Mouse (Mus musculus) liver, postnatal 0 days (tissue): ENCODE measurements around the gene Dnal1. TPM values are rescaled to one million over a fixed set of nuclear protein-coding genes. Genes with fewer than 3 reads are reported as not detected.

Experiments
- ATAC-seq: fragments of 200-750 bp; cut with Nextera tagmentation; 2 replicates; pipeline ENCODE4 v1.8.0; 2017; ENCODE audit warnings: mild to moderate bottlenecking, moderate library complexity
- DNase-seq: peaks from one replicate; pipeline ENCODE4 v3.0.0-alpha.2; 2016
- H3K27ac ChIP-seq: fragments of 300-500 bp; sonication (generic); 2 replicates; pipeline ENCODE4 v1.5.1; 2014; ENCODE audit warnings: antibody characterized with exemption, moderate library complexity, mild to moderate bottlenecking, low read depth
- H3K27me3 ChIP-seq: fragments of 300-500 bp; sonication (generic); 2 replicates; pipeline ENCODE4 v1.6.1; 2014; ENCODE audit warnings: low read length, control low read depth, mixed read lengths; ENCODE audit not compliant: insufficient read depth
- H3K36me3 ChIP-seq: fragments of 300-500 bp; sonication (generic); replicated peaks from 2 replicates; pipeline ENCODE4 v1.6.1; 2014; ENCODE audit warnings: mild to moderate bottlenecking, control low read depth, low read length, moderate library complexity, mixed read lengths; ENCODE audit not compliant: insufficient read depth
- H3K4me1 ChIP-seq: fragments of 300-500 bp; sonication (generic); 2 replicates; pipeline ENCODE4 v1.6.1; 2014; ENCODE audit warnings: antibody characterized with exemption, mild to moderate bottlenecking, control low read depth; ENCODE audit not compliant: insufficient read depth
- H3K4me2 ChIP-seq: fragments of 300-500 bp; sonication (generic); 2 replicates; pipeline ENCODE4 v1.6.1; 2014; ENCODE audit warnings: low read depth, mild to moderate bottlenecking, low read length, moderate library complexity, mixed read lengths
- H3K4me3 ChIP-seq: fragments of 300-500 bp; sonication (generic); 2 replicates; pipeline ENCODE4 v1.5.1; 2014; ENCODE audit warnings: low read depth, low read length
- H3K9ac ChIP-seq: fragments of 300-500 bp; sonication (generic); replicated peaks from 2 replicates; pipeline ENCODE4 v1.6.1; 2014; ENCODE audit warnings: mild to moderate bottlenecking, moderate library complexity
- H3K9me3 ChIP-seq: fragments of 300-500 bp; sonication (generic); 2 replicates; pipeline ENCODE4 v1.6.1; 2016; ENCODE audit warnings: mild to moderate bottlenecking, control low read depth, low read length, mixed read lengths
- CTCF ChIP-seq: sonication (generic); IDR thresholded peaks from 2 replicates; pipeline ENCODE4 v1.5.1; 2016; ENCODE audit warnings: antibody characterized with exemption, low read depth
- EP300 ChIP-seq: IDR thresholded peaks from 2 replicates; pipeline ENCODE4 v1.6.1; 2016; ENCODE audit warnings: antibody characterized with exemption, low read depth, mild to moderate bottlenecking
- WGBS: fragments of 180-500 bp; shearing (Covaris S2); extraction: QIAGEN DNeasy Blood & Tissue Kit; methylation state at CpG from one replicate; pipeline ENCODE4 v1.1.7; 2014; ENCODE audit not compliant: insufficient replicate concordance; 5-methylcytosine and 5-hydroxymethylcytosine counted together
- polyA plus RNA-seq: library from polyadenylated mRNA; unstranded; fragments of >200 nt; fragmentation: Nextera tagmentation; extraction: Ambion mirVana; gene quantifications from 2 replicates; pipeline ENCODE4 v1.2.1, GENCODE M21; 2015

Gene Dnal1
- polyA plus RNA-seq, 1 experiment from 2014 or later, result 0.13 TPM

DNA sequence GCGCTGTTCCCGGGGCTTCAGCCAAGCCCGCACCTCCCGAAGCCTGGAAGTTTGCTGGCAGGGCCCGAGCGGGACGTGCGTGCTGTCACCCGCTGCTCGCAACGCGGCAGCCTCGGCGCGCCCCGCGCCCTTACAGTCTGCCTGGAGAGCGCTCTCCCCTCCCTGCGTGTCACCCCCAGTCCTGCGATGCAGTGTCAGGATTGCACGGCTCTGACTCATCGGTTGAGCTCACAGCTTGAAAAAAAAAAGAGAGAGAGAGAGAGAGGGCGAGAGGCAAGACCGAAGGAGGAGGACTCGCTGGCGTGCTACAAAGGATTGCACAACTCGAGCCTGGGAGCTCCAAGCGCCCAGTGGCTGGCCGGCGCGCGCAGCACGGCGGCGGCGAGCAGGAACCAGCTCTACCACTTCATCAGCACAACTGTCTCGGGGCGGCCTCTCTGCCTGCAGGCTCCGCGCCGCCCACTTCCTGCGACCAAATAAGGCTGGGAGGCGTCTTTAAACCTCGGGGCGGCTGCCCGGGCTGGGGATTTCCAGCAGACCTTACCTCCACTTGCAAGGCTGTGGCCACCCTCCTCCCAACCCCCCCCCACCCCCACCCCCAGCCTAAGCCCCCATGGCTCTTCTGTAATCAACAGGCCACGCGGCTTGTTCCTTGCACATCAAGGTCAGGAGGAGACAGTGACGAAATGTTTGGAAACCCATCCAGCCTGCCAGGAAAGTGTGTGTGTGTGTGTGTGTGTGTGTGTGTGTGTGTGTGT, 79.7 kb downstream of the Dnal1 start:
- no peaks in the 10 kb centered on the region for H3K9me3 ChIP-seq
- H3K4me1 ChIP-seq, result peaks cover 74% of the 10 kb centered on the region
- WGBS, result under 1% methylated on average over 49 of the region's 49 CpGs
- 0 out of 2 replicates have a peak, but pooled peaks cover 3% of the 10 kb centered on the region for H3K36me3 ChIP-seq
- peak overlapping the region; percentile 96 for H3K9ac ChIP-seq
- peak overlapping the region; percentile 98 for H3K27ac ChIP-seq
- H3K27me3 ChIP-seq, result no peaks in the 10 kb centered on the region
- peak overlapping the region; percentile 90 for H3K4me2 ChIP-seq
- ATAC-seq (peak; percentile 87), DNase-seq (peak; percentile 94)
- peak overlapping the region; percentile 73 for H3K4me3 ChIP-seq
- TF ChIP-seq CTCF, result peak; percentile 6; the same call in 1 of the 2 replicates
- peak; percentile 57; the same call in 1 of the 2 replicates for TF ChIP-seq EP300

DNA sequence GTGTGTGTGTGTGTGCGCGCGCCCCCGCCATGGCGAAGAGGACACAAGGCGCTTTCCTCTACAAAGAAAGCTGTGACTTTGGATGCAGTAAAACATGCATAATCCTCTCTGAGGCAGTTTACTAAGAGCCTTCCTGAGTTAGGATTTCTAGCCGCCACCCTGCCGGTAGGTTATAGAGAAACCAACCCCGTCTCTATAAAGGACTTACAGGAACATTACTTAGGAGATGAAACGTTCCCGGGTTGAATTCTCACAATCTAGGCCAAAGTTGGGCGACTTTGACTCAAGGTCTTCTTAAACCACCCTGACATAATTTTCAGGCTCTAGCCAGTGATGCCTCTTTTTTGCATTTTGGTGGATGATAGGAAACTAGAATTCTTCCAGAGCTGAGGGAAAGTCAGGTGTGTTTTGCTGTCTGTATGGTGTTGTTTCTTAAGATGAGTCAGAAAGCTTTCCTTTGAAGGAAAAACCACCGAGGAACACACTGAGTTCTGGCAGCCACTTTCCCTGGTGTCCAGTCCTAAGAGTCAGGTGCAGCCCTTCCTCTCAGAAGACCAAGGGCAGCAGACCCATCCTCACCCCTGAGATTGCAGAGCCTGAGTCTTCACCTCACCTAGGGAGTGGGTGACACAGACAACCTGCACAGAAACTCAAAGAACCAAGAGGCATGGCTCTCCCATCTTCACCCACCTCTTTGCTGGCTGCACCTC, 80.4 kb downstream of the Dnal1 start:
- H3K9me3 ChIP-seq, result no peaks in the 10 kb centered on the region
- H3K9ac ChIP-seq, result peak overlapping the region; percentile 96
- TF ChIP-seq EP300 (no peak), CTCF (no peak)
- H3K36me3 ChIP-seq, result 0 out of 2 replicates have a peak, but pooled peaks cover 2% of the 10 kb centered on the region
- no peaks in the 10 kb centered on the region for H3K27me3 ChIP-seq
- peak overlapping the region; percentile 90 for H3K4me2 ChIP-seq
- peak overlapping the region; percentile 73 for H3K4me3 ChIP-seq
- peak overlapping the region; percentile 98 for H3K27ac ChIP-seq
- H3K4me1 ChIP-seq, result peaks cover 73% of the 10 kb centered on the region
- no peak for DNase-seq
- no peak for ATAC-seq
- WGBS, result under 1% methylated on average over 10 of the region's 13 CpGs

DNA sequence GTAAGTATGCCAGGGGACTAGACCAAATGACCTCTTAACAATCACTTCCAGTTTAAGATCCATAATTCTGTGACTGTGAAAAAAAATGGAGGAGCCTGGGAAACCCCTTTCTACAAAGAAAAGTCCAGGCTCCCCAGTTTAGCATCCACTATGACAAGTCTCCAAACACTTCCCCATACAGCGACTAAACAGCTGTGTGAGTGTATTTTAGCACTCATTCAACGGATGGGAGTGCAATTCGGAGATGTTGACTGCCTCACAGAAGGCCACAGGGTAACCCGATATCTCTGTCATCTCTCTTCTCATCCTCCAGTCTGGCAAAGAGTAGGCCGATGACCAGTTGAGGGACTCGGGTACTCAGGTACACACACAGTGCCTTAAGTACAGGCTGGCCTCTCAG, 81.0 kb downstream of the Dnal1 start:
- H3K36me3 ChIP-seq, result no peaks in the 10 kb centered on the region
- DNase-seq (no peak), ATAC-seq (no peak)
- peaks cover 71% of the 10 kb centered on the region for H3K4me1 ChIP-seq
- WGBS, result 41% methylated on average over 6 of the region's 6 CpGs
- H3K27me3 ChIP-seq, result no peaks in the 10 kb centered on the region
- no peaks in the 10 kb centered on the region for H3K9me3 ChIP-seq
- peak overlapping the region; percentile 23; the same call in 1 of the 2 replicates for H3K9ac ChIP-seq
- H3K27ac ChIP-seq, result 0 out of 2 replicates have a peak overlapping the region, but pooled peaks have one; percentile 98
- no peak overlapping the region for H3K4me3 ChIP-seq
- peak overlapping the region; percentile 90 for H3K4me2 ChIP-seq
- TF ChIP-seq EP300 (no peak), CTCF (no peak)

Other genes with a start within 250 kb of the Dnal1 start
- 13.0 and 14.5 TPM in 2 replicates for gene Numb, start 192.4 kb upstream of the Dnal1 start, polyA plus RNA-seq
- 6.2 and 8.1 TPM in 2 replicates for gene Riox1, start 163.8 kb upstream of the Dnal1 start, polyA plus RNA-seq
- not detected in 2 replicates for gene Heatr4, start 129.5 kb upstream of the Dnal1 start, polyA plus RNA-seq
- gene Acot2, start 126.5 kb upstream of the Dnal1 start, polyA plus RNA-seq, result 32.8 and 39.4 TPM in 2 replicates
- gene Acot1, start 104.9 kb upstream of the Dnal1 start, polyA plus RNA-seq, result 87.8 and 106 TPM in 2 replicates
- gene Acot4, start 76.0 kb upstream of the Dnal1 start, polyA plus RNA-seq, result 29.0 and 35.0 TPM in 2 replicates
- gene Gm49366, start 75.4 kb upstream of the Dnal1 start, polyA plus RNA-seq, result not detected in 2 replicates
- gene Acot3, start 62.2 kb upstream of the Dnal1 start, polyA plus RNA-seq, result 37.2 and 43.0 TPM in 2 replicates
- 0.37 and 0.54 TPM in 2 replicates for gene Acot5, start 45.0 kb upstream of the Dnal1 start, polyA plus RNA-seq
- 1.9 and 2.0 TPM in 2 replicates for gene Acot6, start 13.7 kb upstream of the Dnal1 start, polyA plus RNA-seq
- gene Pnma1, start 34.1 kb downstream of the Dnal1 start, polyA plus RNA-seq, result 0.28 and 0.35 TPM in 2 replicates
- gene Elmsan1, start 104.5 kb downstream of the Dnal1 start, polyA plus RNA-seq, result 2.6 and 2.8 TPM in 2 replicates
- gene Ptgr2, start 170.9 kb downstream of the Dnal1 start, polyA plus RNA-seq, result 28.0 and 30.2 TPM in 2 replicates
- gene Zfp410, start 202.5 kb downstream of the Dnal1 start, polyA plus RNA-seq, result 19.0 and 22.7 TPM in 2 replicates
- gene Coq6, start 247.3 kb downstream of the Dnal1 start, polyA plus RNA-seq, result 17.6 and 18.7 TPM in 2 replicates
- gene Fam161b, start 247.5 kb downstream of the Dnal1 start, polyA plus RNA-seq, result 0.15 and 0.31 TPM in 2 replicates